Mouse (Mus musculus): ENCODE results near the gene Kcnk10.

DNA sequence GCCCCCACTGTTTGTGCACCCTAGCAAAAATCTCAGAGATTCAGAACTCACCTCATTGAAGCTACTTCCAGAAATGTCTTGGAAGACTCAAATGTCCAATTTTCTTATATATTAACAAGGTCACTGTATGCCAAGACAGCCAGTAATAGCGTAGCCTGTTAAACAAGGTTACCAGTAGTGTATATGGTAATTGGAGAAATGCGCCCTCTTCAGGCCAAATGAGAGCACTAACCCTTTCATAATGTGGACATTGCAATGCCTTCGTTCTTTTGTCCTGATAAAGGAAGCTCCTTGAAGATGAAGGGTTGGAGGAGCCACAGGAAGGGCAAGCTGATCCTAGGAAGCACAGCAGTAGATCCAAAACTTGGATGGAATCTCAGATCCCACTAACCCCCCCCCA is 7.2 kb upstream of the Kcnk10 start:
- no peak for TF ChIP-seq POLR2A (IDR thresholded peaks at IDR 0.05; ENCODE audit: control insufficient read depth, low read depth, low read length)
- TF ChIP-seq CTCF (IDR thresholded peaks at IDR 0.05; ENCODE audit: control insufficient read depth, insufficient read depth, insufficient replicate concordance, low read depth, low read length): no peak

Data from testis, adult 2 months (tissue).